Mouse (Mus musculus) forebrain, embryonic 14.5 days (tissue): ENCODE measurements around the gene Gnpda2. TPM values are rescaled to one million over a fixed set of nuclear protein-coding genes. Genes with fewer than 3 reads are reported as not detected.

Experiments
- ATAC-seq: fragments of 200-750 bp; cut with Nextera tagmentation; 2 replicates; pipeline ENCODE4 v1.8.0; 2017; ENCODE audit warnings: mild to moderate bottlenecking, moderate library complexity
- DNase-seq: peaks from one replicate; pipeline ENCODE4 v3.0.0-alpha.2; 2015; ENCODE audit warnings: low spot score
- H3K27ac ChIP-seq: fragments of 300-500 bp; sonication (generic); 2 replicates; pipeline ENCODE4 v1.5.1; 2014; ENCODE audit warnings: low read depth, mild to moderate bottlenecking, control low read depth, low read length, moderate library complexity
- H3K27me3 ChIP-seq: fragments of 300-500 bp; sonication (generic); replicated peaks from 2 replicates; pipeline ENCODE4 v1.6.1; 2014; ENCODE audit warnings: low read length, control low read depth, mixed read lengths; ENCODE audit not compliant: control insufficient read depth, insufficient read depth
- H3K36me3 ChIP-seq: fragments of 300-500 bp; sonication (generic); 2 replicates; pipeline ENCODE4 v1.6.1; 2014; ENCODE audit warnings: low read length, control low read depth; ENCODE audit not compliant: control insufficient read depth, insufficient read depth
- H3K4me1 ChIP-seq: fragments of 300-500 bp; sonication (generic); 2 replicates; pipeline ENCODE4 v1.6.1; 2014; ENCODE audit warnings: antibody characterized with exemption, low read length, control low read depth; ENCODE audit not compliant: control insufficient read depth, insufficient read depth
- H3K4me2 ChIP-seq: fragments of 300-500 bp; sonication (generic); 2 replicates; pipeline ENCODE4 v1.6.1; 2014; ENCODE audit warnings: mild to moderate bottlenecking, control low read depth, low read length
- H3K4me3 ChIP-seq: fragments of 300-500 bp; sonication (generic); 2 replicates; pipeline ENCODE4 v1.5.1; 2014; ENCODE audit warnings: low read depth, low read length, control low read depth
- H3K9ac ChIP-seq: fragments of 300-500 bp; sonication (generic); 2 replicates; pipeline ENCODE4 v1.6.1; 2014; ENCODE audit warnings: mild to moderate bottlenecking, low read length, control low read depth, moderate library complexity
- H3K9me3 ChIP-seq: fragments of 300-500 bp; sonication (generic); replicated peaks from 2 replicates; pipeline ENCODE4 v1.6.1; 2016; ENCODE audit warnings: low read length, control low read depth, mixed read lengths; ENCODE audit not compliant: control insufficient read depth
- WGBS: fragments of 180-500 bp; shearing (Covaris S2); extraction: QIAGEN DNeasy Blood & Tissue Kit; methylation state at CpG from one replicate; pipeline ENCODE4 v1.1.7; 2014; 5-methylcytosine and 5-hydroxymethylcytosine counted together
- polyA plus RNA-seq: library from polyadenylated mRNA; unstranded; fragments of >200 nt; fragmentation: Nextera tagmentation; extraction: Ambion mirVana; gene quantifications from 2 replicates; pipeline ENCODE4 v1.2.1, GENCODE M21; 2014

Gene Gnpda2
- polyA plus RNA-seq, 1 experiment from 2014 or later: 43.7 TPM

GRCm38 (mm10) chr5:69541680-69542079 is 50.5 kb downstream of the Gnpda2 start:
- WGBS: 91% methylated on average over 1 of the region's 1 CpGs
- no peak overlapping the region for H3K4me2 ChIP-seq
- H3K27ac ChIP-seq: no peak overlapping the region
- no peak overlapping the region for H3K9ac ChIP-seq
- H3K27me3 ChIP-seq: no peaks in the 10 kb centered on the region
- no peak for ATAC-seq
- no peaks in the 10 kb centered on the region for H3K36me3 ChIP-seq
- H3K4me1 ChIP-seq: no peaks in the 10 kb centered on the region
- H3K4me3 ChIP-seq: no peak overlapping the region
- DNase-seq: no peak
- H3K9me3 ChIP-seq: no peaks in the 10 kb centered on the region

DNA sequence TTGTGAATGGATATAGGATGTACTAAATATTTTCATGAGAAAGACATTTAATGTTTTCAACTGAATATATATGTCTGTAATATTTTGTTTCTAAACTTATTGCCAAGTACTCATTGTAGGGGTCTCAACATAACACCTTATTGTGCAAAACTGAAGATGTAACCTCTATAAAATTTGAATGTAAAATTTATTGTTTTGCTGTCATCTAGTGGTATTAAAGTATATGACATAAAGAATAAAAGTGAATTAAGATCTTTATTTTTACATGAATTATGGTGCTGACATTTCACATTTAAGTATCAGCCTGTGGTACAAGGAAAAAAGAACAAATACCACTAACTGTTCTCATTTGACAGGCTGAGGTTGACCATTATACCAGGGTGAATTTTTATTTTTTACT is 68.2 kb downstream of the Gnpda2 start:
- no peaks in the 10 kb centered on the region for H3K9me3 ChIP-seq
- H3K4me3 ChIP-seq: no peak overlapping the region
- no peak overlapping the region for H3K9ac ChIP-seq
- H3K4me1 ChIP-seq: no peaks in the 10 kb centered on the region
- no peak for DNase-seq
- no peak overlapping the region for H3K27ac ChIP-seq
- ATAC-seq: no peak
- H3K4me2 ChIP-seq: no peak overlapping the region
- no peaks in the 10 kb centered on the region for H3K36me3 ChIP-seq
- H3K27me3 ChIP-seq: no peaks in the 10 kb centered on the region

Other genes starting within 250 kb of the Gnpda2 start
- not detected in 2 replicates for gene Yipf7, start 49.7 kb downstream of the Gnpda2 start, polyA plus RNA-seq
- gene Guf1, start 35.4 kb downstream of the Gnpda2 start, polyA plus RNA-seq: 33.4 and 37.9 TPM in 2 replicates